ENCODE assay signal across 17 mouse cellular contexts in genomic region chr5:121422787-121423186, GRCm38 (mm10).
"Had no signal": no experiment of that assay in that cellular context is flagged by ENCODE, and none has a peak within 500 bp of the region (broad histone marks: within the 10 kb centered on the region; RNA-seq: fewer than 3 reads in every experiment).

No protein-coding gene starts in this region.

- DNase-seq: gastrocnemius, adult 2 months; gastrocnemius, postnatal 10 days; gastrocnemius, postnatal 25 days; heart, adult 18-20 months; heart, postnatal 10 days; heart, postnatal 4 days; liver had no signal

- H3K9me3 ChIP-seq: heart, embryonic 10.5 days; heart, embryonic 12.5 days; hindbrain, embryonic 10.5 days; hindbrain, embryonic 12.5 days; intestine, embryonic 15.5 days; limb, embryonic 10.5 days; limb, embryonic 12.5 days had no signal

- H3K4me1 ChIP-seq: heart, embryonic 10.5 days; heart, embryonic 12.5 days; hindbrain, embryonic 10.5 days; hindbrain, embryonic 12.5 days; intestine, embryonic 15.5 days; limb, embryonic 10.5 days; limb, embryonic 12.5 days had no signal

- H3K27me3 ChIP-seq: heart, embryonic 12.5 days; hindbrain, embryonic 12.5 days; intestine, embryonic 15.5 days; limb, embryonic 12.5 days had no signal

- H3K4me3 ChIP-seq: gastrocnemius, adult 2 months; heart, embryonic 10.5 days; heart, embryonic 12.5 days; hindbrain, embryonic 10.5 days; hindbrain, embryonic 12.5 days; intestine, embryonic 15.5 days; layer of hippocampus, adult 2 months; limb, embryonic 10.5 days; limb, embryonic 12.5 days had no signal

- ATAC-seq: hindbrain, embryonic 16.5 days; inflammation-experienced regulatory T-cells, adult 6 months; intestine, embryonic 15.5 days had no signal
